Mouse (Mus musculus): ENCODE results near the gene Fv1.

The Fv1 gene

GRCm38 (mm10) chr4:147884138-147884537 is 15.4 kb downstream of the Fv1 start:
- DNase-seq (ENCODE audit: low spot score in 2 of 2): no peak

- no peak for DNase-seq (ENCODE audit: low spot score in 2 of 2)
These were observed 17.4 kb downstream of the Fv1 start for GRCm38 (mm10) chr4:147886158-147886557.

- DNase-seq (ENCODE audit: low spot score in 2 of 2): no peak
These were observed 18.5 kb downstream of the Fv1 start for GRCm38 (mm10) chr4:147887277-147887676.

GRCm38 (mm10) chr4:147888237-147888636 is 19.5 kb downstream of the Fv1 start:
- DNase-seq (ENCODE audit: low spot score in 2 of 2): no peak

GRCm38 (mm10) chr4:147890341-147890740 is 21.6 kb downstream of the Fv1 start:
- DNase-seq (ENCODE audit: low spot score in 2 of 2): no peak

GRCm38 (mm10) chr4:147895815-147896330 is 27.1 kb downstream of the Fv1 start:
- DNase-seq (ENCODE audit: low spot score in 2 of 2): no peak

- DNase-seq (ENCODE audit: low spot score in 2 of 2): no peak
These were observed 27.6 kb downstream of the Fv1 start for GRCm38 (mm10) chr4:147896411-147896810.

GRCm38 (mm10) chr4:147897348-147897747 is 28.6 kb downstream of the Fv1 start:
- DNase-seq (ENCODE audit: low spot score in 2 of 2): peak; percentile 22 to 38

GRCm38 (mm10) chr4:147900452-147900851 is 31.7 kb downstream of the Fv1 start:
- DNase-seq (ENCODE audit: low spot score in 2 of 2): no peak

GRCm38 (mm10) chr4:147902906-147903500 is 34.2 kb downstream of the Fv1 start:
- no peak for DNase-seq (ENCODE audit: low spot score in 2 of 2)

- DNase-seq (ENCODE audit: low spot score in 2 of 2): no peak
These were observed 34.8 kb downstream of the Fv1 start for GRCm38 (mm10) chr4:147903601-147904000.

GRCm38 (mm10) chr4:147904313-147905089 is 35.7 kb downstream of the Fv1 start, which contains the start of gene Mfn2:
TSS of gene Mfn2 (minus strand) at chr4:147904704.
- peak; percentile 87 to 88 for DNase-seq (ENCODE audit: low spot score in 2 of 2)

- DNase-seq (ENCODE audit: low spot score in 2 of 2): no peak
These were observed 36.4 kb downstream of the Fv1 start for GRCm38 (mm10) chr4:147905090-147905659.

GRCm38 (mm10) chr4:147906230-147906629 is 37.5 kb downstream of the Fv1 start:
- no peak for DNase-seq (ENCODE audit: low spot score in 2 of 2)

- no peak for DNase-seq (ENCODE audit: low spot score in 2 of 2)
These were observed 40.7 kb downstream of the Fv1 start for GRCm38 (mm10) chr4:147909486-147909885.

- peak in 1 of 2 experiments; percentile 17 for DNase-seq (ENCODE audit: low spot score in 2 of 2)
These were observed 49.8 kb downstream of the Fv1 start for GRCm38 (mm10) chr4:147918459-147919121.

Data from right cerebral cortex, postnatal 36 days (tissue).